Mouse (Mus musculus) olfactory bulb, adult 2 months (tissue): ENCODE data around the gene Thada. TPM values are rescaled to one million over a fixed set of nuclear protein-coding genes. Genes with fewer than 3 reads are reported as not detected.

ENCODE experiments used
- H3K27ac ChIP-seq: fragments of 200-500 bp; 2 replicates; pipeline ENCODE4 v1.5.1; 2012; ENCODE audit warnings: low read depth, low read length; ENCODE audit not compliant: insufficient read depth
- H3K4me1 ChIP-seq: fragments of 200-500 bp; 2 replicates; pipeline ENCODE4 v1.6.1; 2012; ENCODE audit warnings: low read length; ENCODE audit not compliant: control insufficient read depth, insufficient read depth
- H3K4me3 ChIP-seq: fragments of 200-500 bp; 2 replicates; pipeline ENCODE4 v1.5.1; 2012; ENCODE audit warnings: mild to moderate bottlenecking, low read depth, low read length, moderate library complexity; ENCODE audit not compliant: insufficient read depth
- CTCF ChIP-seq: fragments of 200-500 bp; IDR thresholded peaks from 2 replicates; pipeline ENCODE4 v1.5.1; 2012; ENCODE audit warnings: low read depth, mild to moderate bottlenecking, low read length, moderate library complexity; ENCODE audit not compliant: insufficient read depth
- POLR2A ChIP-seq: fragments of 200-500 bp; IDR thresholded peaks from 2 replicates; pipeline ENCODE4 v1.6.1; 2012; ENCODE audit warnings: mild to moderate bottlenecking, low read depth, low read length, moderate library complexity; ENCODE audit not compliant: insufficient read depth
- WGBS: fragments of 180-500 bp; shearing (Covaris S2); methylation state at CpG from one replicate; pipeline ENCODE4 v1.1.7; 2018; 5-methylcytosine and 5-hydroxymethylcytosine counted together
- polyA plus RNA-seq: library from polyadenylated mRNA; stranded (reverse); fragments of >200 nt; gene quantifications from 2 replicates; pipeline ENCODE4 v1.2.4, GENCODE M21; 2012; ENCODE audit warnings: low replicate concordance; ENCODE audit not compliant: missing spikeins, insufficient read depth, insufficient read length

The Thada gene
- polyA plus RNA-seq, 1 experiment, result not detected

- no peak overlapping the region for H3K27ac ChIP-seq
- H3K4me1 ChIP-seq, result peaks cover 8% of the 10 kb centered on the region
- no peak for TF ChIP-seq POLR2A
- no peak for TF ChIP-seq CTCF
- H3K4me3 ChIP-seq, result no peak overlapping the region
- 89% methylated on average over 8 of the region's 8 CpGs for WGBS
Measured at GRCm38 (mm10) chr17:84155516-84156226, 310.3 kb downstream of the Thada start.

GRCm38 (mm10) chr17:84155029-84155338 is 311.0 kb downstream of the Thada start:
- H3K4me3 ChIP-seq, result no peak overlapping the region
- TF ChIP-seq POLR2A (no peak), CTCF (no peak)
- H3K27ac ChIP-seq, result no peak overlapping the region
- WGBS, result 98% methylated on average over 6 of the region's 6 CpGs
- H3K4me1 ChIP-seq, result peaks cover 11% of the 10 kb centered on the region

GRCm38 (mm10) chr17:84154302-84155028 is 311.5 kb downstream of the Thada start:
- H3K27ac ChIP-seq, result no peak overlapping the region
- peaks cover 15% of the 10 kb centered on the region for H3K4me1 ChIP-seq
- no peak overlapping the region for H3K4me3 ChIP-seq
- 93% methylated on average over 11 of the region's 11 CpGs for WGBS
- TF ChIP-seq POLR2A (no peak), CTCF (no peak)

- no peak overlapping the region for H3K27ac ChIP-seq
- WGBS, result 74% methylated on average over 12 of the region's 12 CpGs
- TF ChIP-seq CTCF (no peak), POLR2A (no peak)
- H3K4me1 ChIP-seq, result peaks cover 26% of the 10 kb centered on the region
- no peak overlapping the region for H3K4me3 ChIP-seq
Measured at GRCm38 (mm10) chr17:84152976-84153786, 312.8 kb downstream of the Thada start.

- 73% methylated on average over 6 of the region's 6 CpGs for WGBS
- Histone ChIP-seq H3K27ac (no peak overlapping the region), H3K4me3 (no peak overlapping the region), H3K4me1 (peaks cover 32% of the 10 kb centered on the region)
- no peak for TF ChIP-seq POLR2A
- no peak for TF ChIP-seq CTCF
Measured at GRCm38 (mm10) chr17:84152206-84152975, 313.6 kb downstream of the Thada start.

- Histone ChIP-seq H3K4me1 (peaks cover 39% of the 10 kb centered on the region), H3K4me3 (no peak overlapping the region), H3K27ac (no peak overlapping the region)
- 96% methylated on average over 6 of the region's 6 CpGs for WGBS
- TF ChIP-seq POLR2A (no peak), CTCF (no peak)
Measured at GRCm38 (mm10) chr17:84151306-84151705, 314.7 kb downstream of the Thada start.

GRCm38 (mm10) chr17:84150291-84150690 is 315.7 kb downstream of the Thada start:
- Histone ChIP-seq H3K4me1 (peaks cover 44% of the 10 kb centered on the region), H3K4me3 (no peak overlapping the region), H3K27ac (no peak overlapping the region)
- 90% methylated on average over 8 of the region's 8 CpGs for WGBS
- TF ChIP-seq CTCF, result no peak
- no peak for TF ChIP-seq POLR2A

- Histone ChIP-seq H3K27ac (no peak overlapping the region), H3K4me3 (no peak overlapping the region), H3K4me1 (peaks cover 44% of the 10 kb centered on the region)
- TF ChIP-seq POLR2A (no peak), CTCF (no peak)
- WGBS, result 62% methylated on average over 5 of the region's 5 CpGs
Measured at GRCm38 (mm10) chr17:84149566-84149965, 316.4 kb downstream of the Thada start.
